ENCODE assay signal across 33 mouse cellular contexts in the genomic region with DNA sequence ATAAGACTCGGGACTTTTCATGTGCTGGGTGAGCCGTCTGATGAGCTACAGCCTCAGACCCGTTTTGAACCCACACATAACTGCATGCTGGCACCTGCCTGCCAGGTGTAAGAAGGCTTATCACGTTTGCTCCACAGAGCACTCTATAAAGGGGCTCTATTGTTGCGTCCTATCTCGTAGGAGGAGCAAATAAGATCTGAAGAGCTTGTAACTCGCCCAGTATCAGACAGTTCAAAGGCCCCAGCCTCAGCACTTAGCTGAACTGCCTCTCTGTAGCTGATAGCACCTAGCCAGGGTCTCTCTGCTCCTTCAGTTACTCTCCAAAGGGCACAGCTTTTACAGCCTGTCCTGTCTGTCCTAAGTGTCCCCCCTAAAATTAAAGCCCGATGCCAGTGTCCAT. TPM values are rescaled to one million over a fixed set of nuclear protein-coding genes. Genes with fewer than 3 reads are reported as not detected.
"Had no signal": no experiment of that assay in that cellular context is flagged by ENCODE, and none has a peak within 500 bp of the region (broad histone marks: within the 10 kb centered on the region; RNA-seq: fewer than 3 reads in every experiment).

No protein-coding gene starts in this region.

- H3K36me3 ChIP-seq: hindbrain, embryonic 13.5 days; hindbrain, embryonic 15.5 days; limb, embryonic 10.5 days; limb, embryonic 12.5 days had no signal

- ATAC-seq: forebrain, postnatal 0 days; hindbrain, postnatal 0 days had no signal

- H3K27ac ChIP-seq: heart, adult 2 months; hindbrain, embryonic 13.5 days; hindbrain, embryonic 15.5 days; hindbrain, postnatal 0 days; left cerebral cortex, adult 2 months; limb, embryonic 10.5 days; limb, embryonic 12.5 days; liver, embryonic 14.5 days had no signal

- H3K27me3 ChIP-seq: hindbrain, embryonic 15.5 days had no signal

- H3K4me2 ChIP-seq: heart, embryonic 11.5 days; hindbrain, embryonic 13.5 days; hindbrain, embryonic 15.5 days; limb, embryonic 12.5 days; liver, embryonic 11.5 days had no signal

- DNase-seq: forebrain, postnatal 0 days; gastrocnemius, postnatal 14 days; gastrocnemius, postnatal 36 days; heart, adult 11 months; heart, adult 2 months; heart, postnatal 10 days; heart, postnatal 36 days; kidney, adult 11 months; kidney, adult 8-10 months; kidney, postnatal 10 days; kidney, postnatal 4 days; layer of hippocampus, adult 9-11 months; liver had no signal

- H3K4me1 ChIP-seq: limb, embryonic 12.5 days had no signal

- H3K4me3 ChIP-seq: heart, adult 2 months; hindbrain, embryonic 13.5 days; hindbrain, embryonic 15.5 days; left cerebral cortex, adult 2 months; limb, embryonic 10.5 days; limb, embryonic 12.5 days had no signal

- H3K9ac ChIP-seq: forebrain, postnatal 0 days; hindbrain, embryonic 13.5 days; hindbrain, embryonic 15.5 days; limb, embryonic 12.5 days; liver, embryonic 14.5 days had no signal

- H3K9me3 ChIP-seq: hindbrain, embryonic 13.5 days; hindbrain, embryonic 15.5 days; limb, embryonic 10.5 days; limb, embryonic 12.5 days had no signal

RNA-seq across cellular contexts. Expression of a gene that starts 23.8 kb away (rescaled TPM):
- total RNA-seq: forebrain, postnatal 0 days; gastrocnemius, postnatal 14 days; gastrocnemius, postnatal 36 days; heart, adult 2 months; heart, postnatal 10 days; heart, postnatal 36 days; layer of hippocampus, adult 8-10 months; layer of hippocampus, postnatal 25 days; left cerebral cortex, adult 2 months; left cerebral cortex, postnatal 14 days; left cerebral cortex, postnatal 36 days had no signal
- polyA plus RNA-seq: forebrain, postnatal 0 days; heart, adult 2 months; heart, embryonic 14.5 days; hindbrain, embryonic 11.5 days; hindbrain, postnatal 0 days; limb, embryonic 10.5 days; limb, embryonic 12.5 days had no signal

RNA-seq across cellular contexts. Expression of a gene that starts 38.3 kb away (rescaled TPM):
- total RNA-seq: gastrocnemius, adult 18-20 months; gastrocnemius, adult 8-10 months; gastrocnemius, postnatal 14 days; gastrocnemius, postnatal 36 days; heart, adult 2 months; heart, postnatal 10 days; heart, postnatal 36 days; hematopoietic stem cell, adult 5-6 weeks; layer of hippocampus, adult 8-10 months; layer of hippocampus, postnatal 25 days; left cerebral cortex, adult 2 months; left cerebral cortex, postnatal 14 days; left cerebral cortex, postnatal 36 days had no signal
- polyA plus RNA-seq: gonadal fat pad, adult 2 months; heart, adult 2 months; heart, embryonic 11.5 days; heart, embryonic 14.5 days; heart, embryonic 16.5 days; hindbrain, embryonic 13.5 days; limb, embryonic 10.5 days; limb, embryonic 12.5 days; liver, embryonic 11.5 days; liver, embryonic 14.5 days had no signal
